Mouse (Mus musculus) embryonic facial prominence, embryonic 14.5 days (tissue): ENCODE measurements at regions not wholly inside any gene's neighbourhood (a gene's known extent, or its start where the extent isn't known, plus 50 kb on each side); places are given as distances from the start of the nearest gene placed in this dataset.

Experiments
- ATAC-seq: fragments of 200-750 bp; cut with Nextera tagmentation; 2 replicates; pipeline ENCODE4 v1.8.0; 2017; ENCODE audit warnings: low read depth, moderate number of reproducible peaks, moderate TSS enrichment
- DNase-seq: peaks from one replicate; pipeline ENCODE4 v3.0.0-alpha.2; 2015; ENCODE audit warnings: low spot score
- H3K27ac ChIP-seq: fragments of 300-500 bp; sonication (generic); replicated peaks from 2 replicates; pipeline ENCODE4 v1.5.1; 2014; ENCODE audit warnings: low read depth, mild to moderate bottlenecking, low read length, moderate library complexity
- H3K27me3 ChIP-seq: fragments of 300-500 bp; sonication (generic); replicated peaks from 2 replicates; pipeline ENCODE4 v1.6.1; 2014; ENCODE audit warnings: low read length; ENCODE audit not compliant: control insufficient read depth, insufficient read depth
- H3K36me3 ChIP-seq: fragments of 300-500 bp; sonication (generic); 2 replicates; pipeline ENCODE4 v1.6.1; 2014; ENCODE audit warnings: low read length, mixed read lengths; ENCODE audit not compliant: control insufficient read depth, insufficient read depth
- H3K4me1 ChIP-seq: fragments of 300-500 bp; sonication (generic); 2 replicates; pipeline ENCODE4 v1.6.1; 2014; ENCODE audit warnings: antibody characterized with exemption, low read length; ENCODE audit not compliant: control insufficient read depth, insufficient read depth
- H3K4me2 ChIP-seq: fragments of 300-500 bp; sonication (generic); 2 replicates; pipeline ENCODE4 v1.6.1; 2014; ENCODE audit warnings: low read depth, mild to moderate bottlenecking, low read length, moderate library complexity, mixed read lengths
- H3K4me3 ChIP-seq: fragments of 300-500 bp; sonication (generic); 2 replicates; pipeline ENCODE4 v1.5.1; 2014; ENCODE audit warnings: low read depth, mild to moderate bottlenecking, low read length
- H3K9ac ChIP-seq: fragments of 300-500 bp; sonication (generic); 2 replicates; pipeline ENCODE4 v1.6.1; 2014; ENCODE audit warnings: low read depth, mild to moderate bottlenecking, low read length, moderate library complexity, mixed read lengths
- H3K9me3 ChIP-seq: fragments of 300-500 bp; sonication (generic); 2 replicates; pipeline ENCODE4 v1.6.1; 2016; ENCODE audit warnings: low read length; ENCODE audit not compliant: control insufficient read depth
- WGBS: fragments of 180-500 bp; shearing (Covaris S2); extraction: QIAGEN DNeasy Blood & Tissue Kit; methylation state at CpG from one replicate; pipeline ENCODE4 v1.1.7; 2014; 5-methylcytosine and 5-hydroxymethylcytosine counted together

DNA sequence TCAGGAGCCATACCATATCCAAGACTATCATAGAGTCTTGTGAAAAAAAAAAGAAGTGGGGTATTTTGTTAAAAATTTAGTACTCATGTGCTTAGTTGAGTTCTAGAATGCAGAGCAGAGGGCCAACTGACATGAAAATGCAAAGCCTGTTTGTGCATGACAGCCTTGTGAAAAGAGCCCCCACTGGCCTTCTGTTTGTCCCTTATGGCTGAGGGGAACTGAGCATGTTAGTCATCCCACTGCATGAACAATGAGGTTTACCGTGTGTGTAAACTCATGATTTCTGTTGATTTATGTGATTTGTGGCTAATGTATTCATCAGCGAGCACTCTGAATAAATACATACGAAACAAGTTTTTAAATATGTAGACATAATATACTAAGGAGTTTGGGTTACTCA is 266.1 kb upstream of the Nox3 start:
- H3K36me3 ChIP-seq = no peaks in the 10 kb centered on the region
- no peak overlapping the region for H3K4me2 ChIP-seq
- no peaks in the 10 kb centered on the region for H3K27me3 ChIP-seq
- H3K27ac ChIP-seq = no peak overlapping the region
- H3K9me3 ChIP-seq = no peaks in the 10 kb centered on the region
- WGBS = 90% methylated on average over 3 of the region's 3 CpGs
- no peak overlapping the region for H3K9ac ChIP-seq
- H3K4me3 ChIP-seq = no peak overlapping the region
- DNase-seq = no peak
- no peak for ATAC-seq
- no peaks in the 10 kb centered on the region for H3K4me1 ChIP-seq

DNA sequence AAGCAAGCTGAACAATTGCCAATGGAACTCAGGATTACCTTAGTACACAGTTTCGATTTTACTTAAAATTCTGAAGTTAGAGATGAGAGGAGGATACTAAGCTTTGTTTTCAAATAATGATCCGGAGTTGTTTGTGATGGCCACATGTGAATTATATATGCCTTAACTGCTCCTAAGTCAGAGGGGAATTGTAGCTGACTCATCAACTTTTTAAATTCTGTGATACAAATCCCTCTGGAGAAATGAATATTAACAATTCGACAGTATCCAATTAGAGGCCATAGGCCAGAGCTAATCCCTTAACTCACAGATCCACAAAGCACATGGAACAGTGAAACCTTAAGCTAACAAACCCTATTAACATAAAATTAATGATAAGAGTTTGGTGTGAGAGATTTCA is 250.5 kb upstream of the Nox3 start:
- no peak overlapping the region for H3K27ac ChIP-seq
- DNase-seq = no peak
- no peak overlapping the region for H3K4me3 ChIP-seq
- H3K9ac ChIP-seq = no peak overlapping the region
- H3K36me3 ChIP-seq = no peaks in the 10 kb centered on the region
- H3K9me3 ChIP-seq = no peaks in the 10 kb centered on the region
- H3K27me3 ChIP-seq = no peaks in the 10 kb centered on the region
- WGBS = 85% methylated on average over 3 of the region's 3 CpGs
- H3K4me2 ChIP-seq = no peak overlapping the region
- no peak for ATAC-seq
- H3K4me1 ChIP-seq = no peaks in the 10 kb centered on the region

DNA sequence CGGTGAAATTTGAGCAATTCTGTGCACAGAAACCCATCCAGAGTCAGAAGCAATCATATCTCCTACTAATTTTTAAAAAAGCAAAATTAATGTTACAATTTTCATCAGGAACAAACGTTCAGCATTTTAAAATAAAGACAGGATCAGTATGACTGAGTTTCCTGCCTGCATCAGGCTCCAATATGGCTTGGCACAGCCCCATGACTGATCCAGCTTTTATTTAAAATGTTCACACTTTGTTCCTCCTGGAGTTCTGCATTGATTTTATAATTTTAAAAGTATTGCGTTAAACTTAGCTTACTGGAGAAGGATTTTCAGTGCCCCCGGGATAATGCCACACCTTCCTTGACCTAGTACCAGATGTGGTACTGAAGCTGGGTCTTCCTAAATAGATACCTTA is 240.3 kb upstream of the Nox3 start:
- Histone ChIP-seq H3K27ac (no peak overlapping the region), H3K4me2 (no peak overlapping the region), H3K4me1 (no peaks in the 10 kb centered on the region), H3K4me3 (no peak overlapping the region), H3K27me3 (no peaks in the 10 kb centered on the region), H3K9ac (no peak overlapping the region), H3K9me3 (no peaks in the 10 kb centered on the region), H3K36me3 (no peaks in the 10 kb centered on the region)
- WGBS = 68% methylated on average over 4 of the region's 4 CpGs
- ATAC-seq = no peak
- no peak for DNase-seq

DNA sequence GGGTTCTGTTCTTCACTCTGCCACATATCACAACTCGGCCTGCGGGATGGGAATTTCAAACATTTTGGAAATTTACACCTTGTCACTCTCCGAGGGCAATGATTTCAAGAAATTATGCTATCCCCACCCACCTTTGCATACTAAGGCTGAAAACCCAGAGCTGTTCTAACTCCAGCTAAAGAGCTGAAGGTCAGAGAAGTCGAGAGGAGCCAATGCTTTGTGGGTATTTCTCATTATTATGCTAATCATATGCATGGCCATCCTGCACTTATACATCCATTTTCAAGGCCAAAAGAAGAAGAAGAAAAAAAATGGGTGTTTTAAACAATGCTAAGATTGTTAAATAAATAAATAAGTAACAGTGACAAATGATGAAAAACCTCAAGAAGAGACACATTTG is 237.1 kb upstream of the Nox3 start:
- Histone ChIP-seq H3K4me1 (no peaks in the 10 kb centered on the region), H3K27ac (no peak overlapping the region), H3K27me3 (no peaks in the 10 kb centered on the region), H3K4me2 (no peak overlapping the region), H3K4me3 (no peak overlapping the region), H3K9me3 (no peaks in the 10 kb centered on the region), H3K9ac (no peak overlapping the region), H3K36me3 (no peaks in the 10 kb centered on the region)
- DNase-seq (no peak), ATAC-seq (no peak)
- WGBS = 70% methylated on average over 4 of the region's 4 CpGs

DNA sequence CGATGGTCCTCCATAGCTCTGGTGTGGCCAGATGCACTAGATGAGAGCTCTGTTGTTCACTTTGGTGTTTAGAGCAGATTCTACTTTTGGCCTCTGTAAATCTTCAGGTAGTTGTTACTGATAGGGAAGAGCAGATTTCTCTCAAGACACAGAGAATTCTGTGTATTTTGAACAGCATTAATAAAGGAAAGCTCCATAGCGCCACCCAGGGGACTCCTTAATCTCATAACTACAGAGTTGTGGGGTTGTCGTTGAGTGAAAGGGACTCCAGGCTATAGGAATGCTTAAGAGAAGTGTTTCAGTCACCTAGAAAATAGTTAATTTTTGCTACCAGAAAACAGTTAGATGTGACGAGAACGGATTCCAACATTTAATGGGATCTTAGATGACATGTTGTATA is 236.0 kb upstream of the Nox3 start:
- H3K4me3 ChIP-seq = no peak overlapping the region
- H3K4me1 ChIP-seq = no peaks in the 10 kb centered on the region
- no peaks in the 10 kb centered on the region for H3K27me3 ChIP-seq
- 82% methylated on average over 5 of the region's 5 CpGs for WGBS
- H3K27ac ChIP-seq = no peak overlapping the region
- no peak overlapping the region for H3K4me2 ChIP-seq
- H3K9me3 ChIP-seq = no peaks in the 10 kb centered on the region
- no peaks in the 10 kb centered on the region for H3K36me3 ChIP-seq
- no peak overlapping the region for H3K9ac ChIP-seq
- ATAC-seq = no peak
- DNase-seq = no peak

DNA sequence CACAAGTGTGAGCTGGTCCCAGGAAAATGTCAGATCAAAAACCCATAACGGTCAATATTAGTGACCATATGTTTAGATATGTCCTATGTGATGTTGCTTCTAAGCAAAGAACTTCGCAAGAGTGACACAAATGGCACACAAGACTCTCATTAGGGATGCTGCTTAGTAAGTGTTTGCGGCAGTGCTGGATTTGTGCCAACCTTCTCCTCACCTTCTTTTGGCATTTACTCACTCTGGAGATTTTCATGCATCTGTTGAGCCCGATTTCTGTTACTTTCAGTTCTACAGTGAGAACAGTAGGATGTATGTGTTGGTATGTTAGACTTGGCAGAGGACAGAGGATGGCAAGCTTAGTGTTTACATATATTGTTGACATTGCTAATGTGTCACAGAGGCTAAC is 231.0 kb upstream of the Nox3 start:
- no peak overlapping the region for H3K4me3 ChIP-seq
- no peaks in the 10 kb centered on the region for H3K9me3 ChIP-seq
- H3K27ac ChIP-seq = no peak overlapping the region
- no peak overlapping the region for H3K9ac ChIP-seq
- ATAC-seq (no peak), DNase-seq (peak; percentile 24)
- WGBS = 74% methylated on average over 4 of the region's 4 CpGs
- no peaks in the 10 kb centered on the region for H3K36me3 ChIP-seq
- no peaks in the 10 kb centered on the region for H3K4me1 ChIP-seq
- H3K27me3 ChIP-seq = no peaks in the 10 kb centered on the region
- H3K4me2 ChIP-seq = no peak overlapping the region

DNA sequence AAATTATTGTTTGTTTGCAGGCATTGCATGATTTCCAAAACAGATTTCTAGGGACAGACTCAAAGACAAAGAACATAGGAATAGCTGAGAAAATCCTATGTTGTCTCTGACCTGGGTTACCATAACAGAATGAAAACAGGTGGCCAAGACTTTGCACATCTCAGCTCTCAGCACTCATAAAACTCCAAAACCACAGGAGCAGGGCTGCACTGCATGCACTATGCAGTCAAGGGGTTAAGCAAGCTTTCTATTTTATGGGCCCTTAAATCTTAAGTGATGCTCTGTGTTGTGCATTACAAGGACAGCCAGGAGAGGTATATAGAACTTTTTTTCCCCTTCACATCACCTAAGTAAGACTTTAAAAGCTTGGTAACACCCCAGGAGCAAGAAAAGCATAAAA is 224.2 kb upstream of the Nox3 start:
- no peak overlapping the region for H3K27ac ChIP-seq
- H3K4me3 ChIP-seq = no peak overlapping the region
- no peaks in the 10 kb centered on the region for H3K4me1 ChIP-seq
- no peaks in the 10 kb centered on the region for H3K9me3 ChIP-seq
- H3K36me3 ChIP-seq = no peaks in the 10 kb centered on the region
- no peaks in the 10 kb centered on the region for H3K27me3 ChIP-seq
- no peak for ATAC-seq
- DNase-seq = no peak
- H3K9ac ChIP-seq = no peak overlapping the region
- H3K4me2 ChIP-seq = no peak overlapping the region

DNA sequence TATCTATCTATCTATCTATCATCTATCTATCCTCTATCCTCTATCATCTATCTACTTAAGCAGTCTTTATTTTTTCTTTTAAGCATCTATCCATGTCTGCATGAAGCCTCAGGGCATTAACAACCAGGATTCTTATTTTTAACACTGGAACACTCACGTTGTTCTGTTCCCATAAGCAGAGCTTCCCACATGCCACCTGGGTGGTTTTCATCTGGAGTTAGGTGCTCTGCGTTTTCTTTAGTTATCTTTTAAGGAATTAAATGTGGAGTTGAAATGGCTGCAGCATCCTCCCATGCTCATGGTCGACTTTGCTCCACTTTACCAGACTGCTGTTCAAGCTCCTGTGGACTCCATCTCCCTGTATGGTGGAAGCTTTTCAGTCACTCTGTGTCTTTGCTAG is 196.8 kb upstream of the Nox3 start:
- no peak for DNase-seq
- Histone ChIP-seq H3K4me2 (no peak overlapping the region), H3K36me3 (no peaks in the 10 kb centered on the region), H3K9me3 (no peaks in the 10 kb centered on the region), H3K9ac (no peak overlapping the region), H3K27ac (no peak overlapping the region), H3K4me3 (no peak overlapping the region), H3K27me3 (no peaks in the 10 kb centered on the region), H3K4me1 (no peaks in the 10 kb centered on the region)
- 77% methylated on average over 3 of the region's 3 CpGs for WGBS
- ATAC-seq = no peak

DNA sequence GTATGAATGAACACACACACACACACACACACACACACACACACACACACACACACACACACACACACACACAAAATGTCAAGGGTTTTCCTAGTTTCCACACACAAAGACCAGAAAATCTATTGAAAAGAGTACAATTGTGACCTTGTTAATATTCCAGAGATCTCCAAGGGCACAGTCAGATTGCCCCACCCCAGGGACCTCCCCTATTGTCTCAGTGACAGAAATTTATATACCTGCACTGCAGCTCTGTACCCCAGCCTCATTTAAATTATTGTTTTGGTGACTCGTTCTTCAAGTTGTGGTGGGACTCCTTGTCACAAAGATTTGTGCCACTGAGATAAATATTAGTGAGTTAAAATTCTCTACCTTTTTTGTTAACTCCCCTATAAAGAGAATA is 187.1 kb upstream of the Nox3 start:
- H3K9me3 ChIP-seq = no peaks in the 10 kb centered on the region
- no peaks in the 10 kb centered on the region for H3K36me3 ChIP-seq
- no peak for DNase-seq
- no peaks in the 10 kb centered on the region for H3K27me3 ChIP-seq
- 63% methylated on average over 1 of the region's 1 CpGs for WGBS
- no peak overlapping the region for H3K4me2 ChIP-seq
- no peak overlapping the region for H3K4me3 ChIP-seq
- no peak overlapping the region for H3K27ac ChIP-seq
- no peak overlapping the region for H3K9ac ChIP-seq
- no peaks in the 10 kb centered on the region for H3K4me1 ChIP-seq
- no peak for ATAC-seq
